Mouse (Mus musculus) urinary bladder, adult 18-20 months (tissue): ENCODE measurements around the gene Pax1.

Source experiments
- DNase-seq, 2 experiments: peaks; one replicate each; pipeline ENCODE4 v3.0.0; 2022; ENCODE audit warnings: low spot score in 2 of 2, mixed read lengths in 2 of 2

The Pax1 gene

GRCm38 (mm10) chr2:147361581-147361980, at the start of gene Pax1:
Gene Pax1 (plus strand): TSS chr2:147361925.
- DNase-seq, result no peak

DNA sequence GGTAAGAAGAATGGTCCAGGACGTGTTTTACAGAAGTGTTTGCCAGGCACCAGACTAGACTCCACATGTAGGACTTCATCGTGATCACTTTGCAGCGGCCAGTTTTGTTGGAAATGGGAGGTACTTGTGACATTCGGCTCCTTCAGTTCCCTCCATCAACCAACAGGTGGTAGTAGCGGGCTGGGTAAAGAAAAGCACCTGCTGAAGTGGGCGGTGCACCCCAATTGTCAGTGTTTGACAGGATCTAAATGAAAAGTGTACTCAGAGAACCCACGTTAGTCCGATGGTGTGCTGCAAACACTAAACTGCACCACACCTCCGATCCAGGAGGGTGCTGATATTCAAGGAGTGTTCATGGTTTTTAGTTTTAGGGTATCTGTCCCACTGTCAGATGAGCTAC, 40.7 kb upstream of the Pax1 start:
- no peak for DNase-seq

DNA sequence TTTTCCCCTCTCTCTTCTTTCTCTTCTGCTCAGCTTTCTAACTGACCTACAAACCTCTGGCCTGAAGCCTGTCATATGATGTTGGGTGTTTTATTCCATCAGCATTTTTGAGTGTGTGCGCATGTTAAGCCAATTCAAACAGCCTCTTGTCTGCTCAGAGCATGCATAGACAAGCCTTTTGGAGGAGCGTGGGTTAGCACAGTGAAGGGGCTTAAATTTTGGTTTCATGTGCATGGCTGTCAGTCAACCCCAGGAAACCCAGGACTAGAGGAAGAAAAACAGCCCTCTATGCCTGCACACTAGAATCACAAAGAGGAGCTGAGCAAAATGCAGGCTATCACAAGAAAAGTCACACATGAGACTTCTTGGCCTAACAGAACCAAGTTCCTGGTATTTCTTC, 36.5 kb upstream of the Pax1 start:
- no peak for DNase-seq

DNA sequence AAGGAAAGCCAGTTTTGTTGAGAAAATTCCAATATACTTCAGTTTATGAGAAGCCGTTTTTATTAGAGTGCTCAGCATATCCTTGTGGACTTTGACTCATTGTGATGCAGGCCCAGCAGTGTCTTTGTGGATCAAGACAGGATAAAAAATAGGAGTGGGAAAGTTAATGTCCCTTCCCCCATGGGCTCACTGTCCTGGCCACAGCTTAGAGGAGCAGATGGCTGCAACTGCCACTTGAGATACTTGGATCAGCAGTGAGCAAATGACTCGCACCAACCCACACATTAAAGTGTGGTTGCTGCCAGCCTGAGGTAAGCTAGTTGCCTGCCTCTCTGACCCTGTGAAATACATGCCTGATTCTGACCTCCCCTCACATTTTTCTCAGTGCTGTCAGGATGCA, 29.0 kb upstream of the Pax1 start:
- DNase-seq, result no peak

DNA sequence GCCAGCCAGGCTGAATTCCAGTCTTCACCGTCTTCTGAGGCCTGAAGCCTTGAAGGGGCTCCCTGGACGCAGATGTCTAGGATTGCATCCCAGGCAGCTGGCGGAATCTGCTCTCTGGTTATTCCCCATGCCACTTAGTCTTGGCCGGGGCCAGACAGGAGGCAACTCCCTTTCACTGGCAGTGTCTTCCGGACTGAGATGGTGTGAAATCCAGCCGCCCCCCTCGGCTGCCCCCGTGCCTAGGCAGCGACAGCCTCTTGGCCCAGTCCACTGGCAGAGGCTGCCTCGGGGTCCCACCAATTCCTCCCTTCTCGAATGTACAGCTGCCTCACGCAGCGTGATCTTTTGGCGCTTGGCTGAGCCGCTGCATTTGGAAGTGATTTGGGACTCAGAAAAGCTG, 23.0 kb upstream of the Pax1 start:
- no peak for DNase-seq

- DNase-seq, result no peak
Measured at GRCm38 (mm10) chr2:147339796-147340195, 21.9 kb upstream of the Pax1 start.

GRCm38 (mm10) chr2:147342198-147342597, 19.5 kb upstream of the Pax1 start:
- no peak for DNase-seq

- DNase-seq, result no peak
Measured at GRCm38 (mm10) chr2:147359716-147360115, 2.0 kb upstream of the Pax1 start.

DNA sequence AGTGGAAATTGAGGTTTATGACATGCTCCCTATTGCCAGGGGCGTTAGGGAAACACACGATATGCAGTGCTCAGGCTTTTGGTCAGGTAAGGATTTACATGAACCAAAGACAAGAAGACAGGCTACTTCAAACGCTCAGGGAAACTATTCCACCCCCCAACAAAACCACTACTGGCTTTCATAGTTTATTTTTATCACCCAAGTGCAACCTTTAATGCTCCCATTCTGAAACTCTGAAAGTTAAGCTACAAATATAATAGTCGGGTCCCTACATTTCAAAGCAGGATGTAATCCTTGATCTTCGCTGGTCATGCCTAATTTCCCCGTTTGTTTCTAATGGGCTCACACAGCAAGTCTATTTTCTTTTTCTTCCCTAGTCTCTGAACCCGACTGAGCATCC, 1.3 kb upstream of the Pax1 start:
- no peak for DNase-seq

GRCm38 (mm10) chr2:147360856-147361255, 869 bp upstream of the Pax1 start:
- DNase-seq, result no peak

- peak in 1 of 2 experiments; percentile 25 for DNase-seq
Measured at GRCm38 (mm10) chr2:147362316-147362715, 591 bp downstream of the Pax1 start.

DNA sequence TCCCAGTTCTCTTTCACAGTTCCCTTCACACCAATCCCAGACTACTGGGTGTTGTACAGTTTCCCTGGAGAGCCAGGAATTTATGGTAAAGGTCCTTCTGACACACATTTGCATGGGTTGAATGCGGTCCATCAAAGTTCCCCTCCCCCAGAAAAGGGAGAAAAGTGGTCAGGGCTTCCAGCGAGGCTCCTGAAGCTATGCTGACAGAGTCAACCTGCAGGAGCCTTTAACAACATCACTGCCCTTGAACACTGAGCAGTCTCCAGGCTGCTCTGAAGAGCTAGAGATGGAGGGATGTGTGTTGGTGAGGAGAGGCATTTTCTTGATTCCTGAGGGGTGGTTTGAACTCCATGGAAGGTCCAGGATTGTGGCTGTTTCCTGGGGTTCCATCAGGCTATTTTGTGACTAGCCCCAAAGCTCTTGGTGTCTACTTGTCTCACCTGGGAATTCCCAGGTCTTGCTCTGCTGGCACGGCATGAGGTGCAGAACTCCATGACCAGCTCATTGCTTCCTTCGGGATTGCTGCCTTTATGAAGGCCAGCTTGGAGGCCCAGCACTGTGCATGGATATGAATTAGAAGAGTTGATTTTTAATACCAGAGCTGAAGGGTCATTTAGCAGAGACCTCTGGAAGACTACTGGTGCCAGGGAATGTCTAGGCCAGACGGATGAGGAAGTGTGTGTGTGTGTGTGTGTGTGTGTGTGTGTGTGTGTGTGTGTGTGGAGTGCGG, 1.8 kb downstream of the Pax1 start:
- no peak for DNase-seq

GRCm38 (mm10) chr2:147364198-147364597, 2.5 kb downstream of the Pax1 start:
- DNase-seq, result no peak

- DNase-seq, result peak in 1 of 2 experiments; percentile 21
Measured at GRCm38 (mm10) chr2:147364982-147365907, 3.5 kb downstream of the Pax1 start.

DNA sequence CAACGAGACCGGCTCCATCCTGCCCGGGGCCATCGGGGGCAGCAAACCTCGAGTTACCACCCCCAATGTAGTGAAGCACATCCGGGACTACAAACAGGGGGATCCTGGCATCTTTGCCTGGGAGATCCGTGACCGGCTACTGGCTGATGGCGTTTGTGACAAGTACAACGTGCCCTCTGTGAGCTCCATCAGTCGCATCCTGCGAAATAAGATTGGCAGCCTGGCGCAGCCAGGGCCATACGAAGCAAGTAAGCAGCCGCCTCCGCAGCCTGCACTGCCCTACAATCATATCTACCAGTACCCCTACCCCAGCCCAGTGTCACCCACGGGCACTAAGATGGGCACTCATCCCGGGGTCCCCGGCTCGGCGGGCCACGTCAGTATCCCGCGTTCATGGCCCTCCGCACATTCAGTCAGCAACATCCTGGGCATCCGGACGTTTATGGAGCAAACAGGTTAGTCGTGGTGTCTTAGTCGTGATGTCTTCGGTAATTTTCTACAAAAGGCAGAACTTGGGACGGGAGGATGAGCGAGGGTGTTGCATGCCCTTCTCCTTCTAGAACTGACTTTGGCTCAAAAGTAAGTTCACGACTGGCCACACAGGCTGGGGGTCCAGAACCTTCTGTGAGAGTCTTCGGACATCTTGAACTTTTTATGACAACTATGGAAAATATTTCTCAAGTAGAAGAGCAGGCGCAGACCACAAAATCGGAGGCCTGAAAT, 4.3 kb downstream of the Pax1 start:
- no peak for DNase-seq

DNA sequence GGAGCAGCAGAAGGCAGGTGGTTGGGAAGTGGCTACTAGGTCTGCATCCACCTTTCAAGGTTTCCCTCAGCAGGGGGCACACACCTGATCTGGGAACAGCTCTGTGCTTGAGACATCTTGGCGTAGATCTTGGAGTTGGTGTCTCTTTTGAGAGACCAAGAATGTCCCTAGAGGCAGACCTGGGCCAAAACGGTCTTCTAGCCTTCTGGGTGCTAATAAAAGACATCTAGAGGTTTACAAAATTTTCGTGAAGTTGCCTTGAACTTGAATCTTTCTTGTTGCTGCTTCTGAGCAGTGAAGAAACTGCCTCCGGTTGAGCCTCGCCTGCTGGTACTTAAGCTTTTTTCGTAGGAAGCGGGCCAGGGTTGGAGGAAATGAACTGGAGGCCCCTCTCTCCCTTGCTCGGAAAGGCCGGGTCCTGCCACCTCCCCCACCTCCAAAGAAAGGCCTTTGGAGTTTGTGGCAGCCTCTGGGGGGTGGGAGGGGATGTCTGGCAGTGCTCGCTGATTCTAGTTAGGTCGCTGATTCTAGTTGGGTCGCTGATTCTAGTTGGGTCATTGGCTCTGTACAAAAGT, 5.6 kb downstream of the Pax1 start:
- no peak for DNase-seq

DNA sequence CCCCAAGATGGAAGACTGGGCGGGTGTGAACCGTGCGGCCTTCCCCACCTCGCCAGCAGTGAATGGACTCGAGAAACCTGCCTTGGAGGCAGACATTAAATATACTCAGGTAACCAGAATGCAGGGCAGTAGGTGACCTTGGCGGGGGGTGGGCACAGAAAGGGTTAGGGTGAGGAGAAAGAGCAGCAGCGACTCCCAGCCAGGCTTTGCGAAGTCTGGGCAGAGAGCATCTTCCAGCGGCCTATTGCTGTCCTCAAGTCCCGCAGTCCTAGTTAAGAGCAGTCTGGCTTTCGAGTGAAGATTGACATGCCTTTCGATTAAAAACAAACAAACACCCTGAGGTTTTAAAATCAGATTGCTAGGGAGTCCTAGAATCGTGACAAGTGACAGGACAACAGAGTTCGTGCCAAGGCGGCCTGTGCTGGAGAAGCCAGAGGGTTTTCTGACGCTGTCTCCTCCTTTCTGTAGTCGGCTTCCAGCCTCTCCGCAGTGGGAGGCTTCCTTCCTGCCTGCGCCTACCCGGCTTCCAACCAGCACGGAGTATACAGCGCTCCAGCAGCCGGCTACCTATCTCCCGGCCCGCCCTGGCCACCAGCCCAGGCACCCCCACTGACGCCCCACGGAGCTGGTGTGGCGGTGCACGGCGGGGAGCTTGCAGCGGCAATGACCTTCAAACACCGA, 6.3 kb downstream of the Pax1 start:
- no peak for DNase-seq

DNA sequence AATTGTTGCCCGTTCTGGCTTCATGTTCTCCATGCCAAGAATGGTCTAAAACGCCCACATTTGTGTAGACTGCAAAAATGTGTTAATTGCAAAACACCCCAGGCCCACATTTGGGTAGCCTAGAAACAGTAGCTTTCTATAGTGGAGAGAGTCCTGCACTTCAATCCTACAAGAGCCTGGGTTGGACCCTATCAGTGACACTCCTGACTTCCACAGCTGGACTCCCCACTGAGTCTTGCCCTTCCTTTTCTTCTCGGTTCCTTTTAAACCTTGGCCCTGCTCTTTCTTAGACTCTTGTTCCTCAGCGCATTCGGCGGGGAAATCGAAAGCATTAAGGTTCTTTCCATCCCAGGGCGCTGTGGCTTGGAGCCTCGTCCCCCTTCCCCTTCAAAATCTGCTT, 7.8 kb downstream of the Pax1 start:
- no peak for DNase-seq

GRCm38 (mm10) chr2:147370091-147370490, 8.4 kb downstream of the Pax1 start:
- DNase-seq, result no peak

DNA sequence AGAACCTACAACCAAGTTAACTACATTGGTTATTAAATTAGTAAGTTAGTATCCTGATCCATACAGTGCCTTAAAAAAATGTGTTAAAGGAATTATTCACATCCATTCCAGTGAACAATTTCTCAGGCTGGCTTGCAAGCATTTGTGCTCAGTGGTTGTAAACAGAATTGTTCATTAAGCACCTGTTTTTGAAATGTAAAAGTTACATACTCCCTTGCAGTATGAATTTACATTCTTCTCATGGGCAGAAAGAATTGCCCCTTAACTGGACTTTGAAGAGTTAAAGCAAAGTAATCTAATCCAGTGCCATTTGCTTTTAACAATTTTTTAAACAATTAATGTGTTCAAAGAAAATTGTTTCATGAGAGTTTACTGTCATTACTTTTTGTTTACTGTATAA, 9.6 kb downstream of the Pax1 start:
- no peak for DNase-seq

GRCm38 (mm10) chr2:147371840-147372239, 10.1 kb downstream of the Pax1 start:
- no peak for DNase-seq
